Mouse (Mus musculus) heart, embryonic 12.5 days (tissue): ENCODE results near the gene Cdip1. TPM values are rescaled to one million over a fixed set of nuclear protein-coding genes. Genes with fewer than 3 reads are reported as not detected.
"Not testable (repeated sequence)": the region's sequence is repeated elsewhere in the genome, so short reads cannot be mapped to it uniquely, and the experiment has no call there.

Experiments used
- ATAC-seq: fragments of 200-750 bp; cut with Nextera tagmentation; 2 replicates; pipeline ENCODE4 v1.8.0; 2017; ENCODE audit warnings: moderate TSS enrichment, moderate library complexity; ENCODE audit not compliant: insufficient number of reproducible peaks, low FRiP score
- H3K27ac ChIP-seq: fragments of 300-500 bp; sonication (generic); 2 replicates; pipeline ENCODE4 v1.5.1; 2016; ENCODE audit warnings: mild to moderate bottlenecking, moderate library complexity; ENCODE audit not compliant: poor library complexity, severe bottlenecking
- H3K27me3 ChIP-seq: fragments of 300-500 bp; sonication (generic); replicated peaks from 2 replicates; pipeline ENCODE4 v1.6.1; 2016; ENCODE audit warnings: mild to moderate bottlenecking, moderate library complexity
- H3K36me3 ChIP-seq: fragments of 300-500 bp; sonication (generic); 2 replicates; pipeline ENCODE4 v1.6.1; 2016; ENCODE audit warnings: mild to moderate bottlenecking, moderate library complexity
- H3K4me1 ChIP-seq: fragments of 300-500 bp; sonication (generic); replicated peaks from 2 replicates; pipeline ENCODE4 v1.6.1; 2016; ENCODE audit warnings: mild to moderate bottlenecking
- H3K4me2 ChIP-seq: fragments of 300-500 bp; sonication (generic); 2 replicates; pipeline ENCODE4 v1.6.1; 2016; ENCODE audit warnings: mild to moderate bottlenecking, moderate library complexity
- H3K4me3 ChIP-seq: fragments of 300-500 bp; sonication (generic); 2 replicates; pipeline ENCODE4 v1.5.1; 2016; ENCODE audit warnings: mild to moderate bottlenecking
- H3K9ac ChIP-seq: fragments of 300-500 bp; sonication (generic); 2 replicates; pipeline ENCODE4 v1.6.1; 2016; ENCODE audit warnings: mild to moderate bottlenecking, moderate library complexity
- H3K9me3 ChIP-seq: fragments of 300-500 bp; sonication (generic); replicated peaks from 2 replicates; pipeline ENCODE4 v1.6.1; 2016; ENCODE audit warnings: mild to moderate bottlenecking, moderate library complexity
- WGBS: fragments of 180-500 bp; shearing (Covaris S2); methylation state at CpG from one replicate; pipeline ENCODE4 v1.1.7; 2016; 5-methylcytosine and 5-hydroxymethylcytosine counted together
- polyA plus RNA-seq: library from polyadenylated mRNA; unstranded; fragments of >200 nt; fragmentation: Nextera tagmentation; extraction: Ambion mirVana; gene quantifications from 2 replicates; pipeline ENCODE4 v1.2.1, GENCODE M21; 2016

Gene Cdip1
- polyA plus RNA-seq, 1 experiment from 2014 or later = 122 TPM

DNA sequence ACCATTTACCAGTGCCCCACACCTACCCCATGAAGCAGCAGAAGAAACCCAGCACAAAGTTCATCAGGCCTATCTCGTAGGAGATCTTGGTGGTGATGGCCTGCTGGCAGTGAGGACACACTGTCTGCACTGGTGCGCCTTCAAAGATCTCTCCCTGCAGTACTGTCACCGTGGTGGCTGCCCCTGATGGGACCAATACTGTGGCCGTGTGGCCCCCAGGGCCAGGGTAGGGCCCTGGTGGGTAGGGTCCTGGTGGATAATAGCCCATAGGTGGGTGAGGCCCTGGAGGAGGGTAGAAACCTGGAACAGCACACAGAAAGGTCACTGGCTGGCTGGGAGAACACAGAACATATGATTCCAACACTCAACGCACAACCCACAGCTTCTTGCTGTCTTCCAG lies 21.4 kb downstream of the Cdip1 start:
- no peak overlapping the region for H3K9ac ChIP-seq
- no peak overlapping the region for H3K4me2 ChIP-seq
- no peak overlapping the region for H3K27ac ChIP-seq
- 93% methylated on average over 5 of the region's 5 CpGs for WGBS
- peaks cover 74% of the 10 kb centered on the region for H3K36me3 ChIP-seq
- H3K4me3 ChIP-seq = no peak overlapping the region
- H3K4me1 ChIP-seq = peaks cover 22% of the 10 kb centered on the region
- no peak for ATAC-seq
- no peaks in the 10 kb centered on the region for H3K9me3 ChIP-seq
- no peaks in the 10 kb centered on the region for H3K27me3 ChIP-seq

DNA sequence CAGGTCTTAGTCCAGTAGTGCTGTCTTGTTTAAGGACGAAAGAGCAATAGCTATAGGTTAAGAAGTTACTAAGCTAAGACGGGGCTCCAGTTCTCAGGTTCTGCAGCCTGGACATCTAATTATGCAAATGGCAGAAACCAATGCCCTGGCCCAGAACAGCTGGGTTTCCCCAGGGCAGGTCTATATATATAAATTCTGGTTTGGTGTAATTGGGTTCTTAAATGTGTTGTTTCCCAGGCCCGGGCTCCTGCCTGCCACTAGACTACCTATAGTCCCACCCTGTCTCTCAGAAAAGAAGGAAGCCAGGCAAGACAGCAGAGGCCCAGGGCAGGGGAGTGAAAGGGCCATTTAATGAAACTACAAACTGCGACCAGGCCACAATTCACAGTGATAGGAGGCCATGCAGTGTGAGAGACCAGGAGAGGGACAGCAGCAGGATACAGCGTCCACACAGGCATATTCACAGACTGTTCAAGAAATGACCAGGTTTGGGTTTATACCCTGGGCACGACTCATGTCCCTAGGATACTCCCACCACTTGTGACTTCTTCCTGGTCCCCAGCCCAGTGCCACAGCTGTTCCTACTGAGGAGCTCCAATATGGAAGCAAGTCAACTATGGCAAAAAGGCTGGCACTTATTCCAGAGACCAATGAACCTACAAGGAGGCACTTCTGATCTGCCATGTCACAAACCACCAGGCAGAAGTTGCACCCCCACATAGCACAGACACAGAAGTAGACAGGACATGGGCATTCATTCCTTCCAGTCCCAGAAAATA lies 22.9 kb downstream of the Cdip1 start:
- Histone ChIP-seq H3K4me3 (no peak overlapping the region), H3K36me3 (peaks cover 75% of the 10 kb centered on the region), H3K27me3 (no peaks in the 10 kb centered on the region), H3K4me2 (no peak overlapping the region), H3K4me1 (peaks cover 15% of the 10 kb centered on the region), H3K9ac (no peak overlapping the region), H3K27ac (no peak overlapping the region), H3K9me3 (no peaks in the 10 kb centered on the region)
- ATAC-seq = no peak
- WGBS = 86% methylated on average over 6 of the region's 6 CpGs

DNA sequence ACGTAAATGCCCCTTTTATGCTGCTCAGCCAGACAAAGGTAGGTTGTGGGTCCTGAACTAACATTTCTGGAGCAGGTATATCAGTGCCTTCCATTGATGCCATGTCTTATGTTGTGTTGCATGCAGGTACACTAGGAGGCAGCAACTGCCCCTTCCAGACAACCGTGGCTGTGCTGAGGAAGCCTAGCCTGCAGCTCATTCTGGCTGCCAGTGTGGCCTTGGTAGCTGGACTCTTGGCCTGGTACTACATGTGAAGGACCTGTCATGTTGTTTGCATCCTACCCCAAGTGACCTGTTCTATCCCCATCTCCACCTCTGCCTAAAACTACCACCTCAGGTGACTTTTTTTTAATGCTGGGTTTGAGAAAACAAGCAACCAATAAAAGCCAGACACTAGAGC lies 24.2 kb downstream of the Cdip1 start:
- no peak overlapping the region for H3K4me2 ChIP-seq
- WGBS = 84% methylated on average over 2 of the region's 2 CpGs
- no peak for ATAC-seq

DNA sequence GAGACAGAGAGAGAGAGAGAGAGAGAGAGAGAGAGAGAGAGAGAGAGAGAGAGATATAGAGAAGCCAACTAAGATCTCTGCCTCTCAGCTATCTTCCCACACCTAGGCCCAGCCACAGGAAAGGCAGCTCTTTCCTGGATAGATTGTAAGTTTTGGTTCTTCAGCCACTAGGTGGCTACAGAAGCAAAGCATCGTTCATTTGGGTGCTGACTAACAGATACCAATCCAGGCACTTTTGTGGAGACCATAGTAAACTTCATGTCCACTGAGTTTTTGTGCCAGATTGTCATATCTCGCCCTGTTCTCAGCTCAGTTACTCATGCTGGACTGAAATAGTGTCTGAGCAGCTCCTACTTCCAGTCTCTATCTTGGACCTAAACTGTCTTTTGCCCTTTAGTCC lies 26.8 kb downstream of the Cdip1 start:
- Histone ChIP-seq H3K9me3 (no peaks in the 10 kb centered on the region), H3K9ac (no peak overlapping the region), H3K4me2 (no peak overlapping the region), H3K36me3 (peaks cover 46% of the 10 kb centered on the region), H3K4me3 (no peak overlapping the region), H3K27ac (no peak overlapping the region), H3K27me3 (no peaks in the 10 kb centered on the region), H3K4me1 (peaks cover 34% of the 10 kb centered on the region)
- ATAC-seq = no peak
- WGBS = 28% methylated on average over 2 of the region's 2 CpGs

More for the DNA sequence above, 24.2 kb downstream of the Cdip1 start:
- Histone ChIP-seq H3K9me3 (no peaks in the 10 kb centered on the region), H3K9ac (no peak overlapping the region), H3K4me3 (no peak overlapping the region), H3K27ac (no peak overlapping the region), H3K36me3 (peaks cover 71% of the 10 kb centered on the region), H3K27me3 (no peaks in the 10 kb centered on the region), H3K4me1 (peaks cover 21% of the 10 kb centered on the region)

DNA sequence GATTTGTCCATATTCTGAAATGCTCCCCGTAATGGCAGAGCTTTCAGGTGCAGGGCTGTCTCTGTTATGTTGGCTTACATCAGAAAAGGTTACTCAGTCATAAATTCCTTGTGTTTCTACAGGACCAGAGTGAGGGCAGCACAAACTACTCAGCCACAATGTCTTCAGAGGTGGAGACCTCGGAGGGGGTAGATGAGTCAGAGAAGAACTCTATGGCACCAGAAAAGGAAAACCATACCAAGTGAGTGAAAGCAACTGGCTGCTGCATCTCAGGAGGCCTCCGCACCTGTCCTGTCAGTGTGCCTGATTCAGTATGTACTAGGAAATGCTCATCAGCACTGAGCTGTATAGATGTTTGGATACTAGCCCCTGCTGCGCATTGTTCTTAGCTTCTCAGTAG lies 27.7 kb downstream of the Cdip1 start:
- Histone ChIP-seq H3K27ac (0 out of 2 replicates have a peak overlapping the region, but pooled peaks have one; percentile 33), H3K9ac (no peak overlapping the region), H3K36me3 (peaks cover 37% of the 10 kb centered on the region), H3K4me3 (no peak overlapping the region), H3K4me2 (no peak overlapping the region), H3K27me3 (no peaks in the 10 kb centered on the region), H3K4me1 (peaks cover 32% of the 10 kb centered on the region), H3K9me3 (no peaks in the 10 kb centered on the region)
- no peak for ATAC-seq
- WGBS = 78% methylated on average over 4 of the region's 4 CpGs

DNA sequence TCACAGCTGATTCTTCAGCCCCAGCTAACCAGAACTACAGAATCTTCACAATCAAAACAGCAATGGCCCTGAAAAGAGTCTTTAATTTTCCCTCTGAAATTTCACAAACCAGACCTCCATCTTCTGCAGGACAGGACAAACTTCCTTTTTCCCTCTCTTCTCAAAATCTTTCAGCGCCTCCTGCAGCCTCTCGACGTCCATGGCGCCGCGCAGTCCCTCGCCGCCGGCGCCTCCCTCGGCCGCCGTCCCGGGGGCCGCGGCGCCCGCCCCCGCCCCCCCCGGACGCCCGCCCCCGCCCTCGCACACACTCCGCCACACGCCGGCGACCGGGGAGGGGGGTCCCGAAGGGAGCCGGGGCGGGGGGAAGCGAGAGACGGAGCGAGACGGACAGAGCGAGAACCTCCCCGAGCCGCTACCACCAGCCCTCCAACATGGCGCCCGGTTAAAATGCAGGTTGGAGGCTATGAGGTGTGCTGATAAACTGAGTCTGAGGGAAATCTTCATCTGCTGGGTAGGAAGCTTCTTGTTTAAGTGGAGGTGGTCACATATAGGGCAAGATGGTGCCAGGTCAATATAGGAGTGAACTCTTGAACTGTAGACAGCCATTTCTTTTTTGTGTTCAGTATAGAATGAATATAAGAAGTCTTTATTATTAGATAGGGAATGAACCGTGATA lies 33.3 kb downstream of the Cdip1 start:
- Histone ChIP-seq H3K4me3 (peak overlapping the region; percentile 49), H3K9ac (peak overlapping the region; percentile 69), H3K27ac (peak overlapping the region; percentile 71), H3K4me2 (peak overlapping the region; percentile 63), H3K4me1 (peaks cover 38% of the 10 kb centered on the region)
- H3K36me3 ChIP-seq, H3K9me3 ChIP-seq, H3K27me3 ChIP-seq: not testable (repeated sequence)
- ATAC-seq = peak; percentile 75
- 3% methylated on average over 29 of the region's 42 CpGs for WGBS

DNA sequence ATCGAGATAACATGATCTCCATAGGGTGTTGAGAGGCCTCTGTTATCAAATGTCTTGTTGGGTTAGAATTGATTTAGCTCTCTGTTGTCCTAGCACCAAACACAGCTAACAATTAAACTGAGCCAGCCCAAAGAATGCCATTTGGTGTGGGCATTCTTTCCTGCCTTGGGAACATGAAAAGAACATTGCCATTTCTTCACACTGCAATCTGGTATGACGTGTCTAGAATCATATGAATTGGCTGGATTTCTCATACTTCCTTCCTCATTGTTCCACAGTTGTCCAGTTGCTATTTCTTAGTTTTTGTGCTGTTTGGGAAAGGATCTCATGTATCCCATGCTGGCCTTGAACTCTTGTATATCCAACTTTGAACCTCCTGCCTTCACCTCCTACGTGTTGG lies 36.0 kb downstream of the Cdip1 start:
- WGBS = 83% methylated on average over 3 of the region's 3 CpGs
- Histone ChIP-seq H3K4me1 (peaks cover 18% of the 10 kb centered on the region), H3K27ac (no peak overlapping the region), H3K4me3 (no peak overlapping the region), H3K36me3 (peaks cover 8% of the 10 kb centered on the region), H3K9ac (no peak overlapping the region), H3K4me2 (no peak overlapping the region), H3K27me3 (no peaks in the 10 kb centered on the region), H3K9me3 (no peaks in the 10 kb centered on the region; the same call in 1 of the 2 replicates)
- ATAC-seq = no peak

DNA sequence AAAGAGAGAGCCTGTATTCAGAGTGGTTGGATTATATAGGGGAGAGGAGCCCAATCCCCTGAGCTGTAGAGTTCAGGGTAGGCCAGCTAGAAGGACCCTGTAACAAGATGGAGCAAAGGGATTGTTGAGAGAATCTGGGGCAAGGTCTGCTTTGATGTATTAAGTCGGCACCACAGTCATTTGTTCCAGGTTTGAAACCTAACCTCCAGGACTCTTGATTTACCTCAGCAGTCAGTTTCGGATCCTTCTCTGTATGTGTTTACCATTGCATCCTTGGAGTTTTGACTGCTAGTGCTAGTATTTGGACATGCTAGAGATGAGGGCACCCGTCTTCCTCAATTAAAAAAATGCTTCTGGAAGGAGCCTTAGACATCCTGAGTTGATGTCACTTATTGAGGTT lies 37.9 kb downstream of the Cdip1 start:
- Histone ChIP-seq H3K9me3 (no peaks in the 10 kb centered on the region; the same call in 1 of the 2 replicates), H3K27ac (no peak overlapping the region), H3K27me3 (no peaks in the 10 kb centered on the region), H3K4me3 (no peak overlapping the region), H3K4me1 (peaks cover 14% of the 10 kb centered on the region), H3K36me3 (peaks cover 8% of the 10 kb centered on the region), H3K9ac (no peak overlapping the region), H3K4me2 (no peak overlapping the region)
- ATAC-seq = no peak
- WGBS = 91% methylated on average over 3 of the region's 3 CpGs

DNA sequence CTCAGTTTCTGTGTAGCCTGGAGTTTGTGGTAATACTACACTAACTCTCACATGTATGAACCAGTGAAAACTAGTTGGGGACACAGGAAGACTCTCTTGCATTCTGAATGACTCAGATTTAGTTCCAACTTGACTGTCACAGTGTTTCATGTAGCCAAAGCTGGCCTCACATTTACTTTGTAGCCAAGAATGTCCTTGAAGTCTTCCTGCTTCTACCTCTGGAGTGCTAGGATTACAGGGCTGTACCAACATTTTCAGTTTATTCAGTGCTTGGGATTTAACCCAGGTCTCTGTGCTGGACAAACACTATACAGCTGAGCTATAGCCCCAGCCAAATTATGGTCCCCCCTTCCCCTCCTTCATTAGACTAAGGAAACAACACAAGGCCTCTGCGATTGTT lies 47.9 kb downstream of the Cdip1 start:
- WGBS = 83% methylated on average over 1 of the region's 1 CpGs
- no peak overlapping the region for H3K4me3 ChIP-seq
- H3K9me3 ChIP-seq = peaks cover 2% of the 10 kb centered on the region; the same call in 1 of the 2 replicates
- H3K4me1 ChIP-seq = no peaks in the 10 kb centered on the region
- H3K9ac ChIP-seq = no peak overlapping the region
- ATAC-seq = no peak
- H3K27ac ChIP-seq = no peak overlapping the region
- peaks cover 15% of the 10 kb centered on the region for H3K36me3 ChIP-seq
- H3K27me3 ChIP-seq = no peaks in the 10 kb centered on the region
- H3K4me2 ChIP-seq = no peak overlapping the region

DNA sequence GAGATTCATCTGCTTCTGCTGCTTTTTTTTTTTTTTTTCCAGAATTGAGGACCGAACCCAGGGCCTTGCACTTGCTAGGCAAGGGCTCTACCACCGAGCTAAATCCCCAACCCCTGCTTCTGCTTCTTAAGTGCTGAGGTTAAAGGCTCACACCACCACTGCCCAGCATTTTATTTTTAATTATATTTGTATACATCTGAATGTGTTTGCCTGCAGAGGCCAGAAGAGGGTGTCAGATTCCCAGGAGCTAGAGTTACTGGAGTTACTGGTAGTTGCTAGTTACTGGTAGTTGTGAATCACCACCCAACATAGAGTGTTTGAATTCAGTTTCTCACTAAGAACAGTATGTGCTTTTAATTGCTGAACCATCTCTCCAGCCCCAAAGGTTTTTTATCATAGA lies 50.1 kb downstream of the Cdip1 start:
- H3K27ac ChIP-seq = no peak overlapping the region
- no peaks in the 10 kb centered on the region for H3K4me1 ChIP-seq
- no peak overlapping the region for H3K9ac ChIP-seq
- no peak for ATAC-seq
- no peak overlapping the region for H3K4me3 ChIP-seq
- H3K27me3 ChIP-seq = no peaks in the 10 kb centered on the region
- H3K36me3 ChIP-seq = peaks cover 15% of the 10 kb centered on the region
- 89% methylated on average over 2 of the region's 2 CpGs for WGBS
- peaks cover 2% of the 10 kb centered on the region; the same call in 1 of the 2 replicates for H3K9me3 ChIP-seq
- H3K4me2 ChIP-seq = no peak overlapping the region

DNA sequence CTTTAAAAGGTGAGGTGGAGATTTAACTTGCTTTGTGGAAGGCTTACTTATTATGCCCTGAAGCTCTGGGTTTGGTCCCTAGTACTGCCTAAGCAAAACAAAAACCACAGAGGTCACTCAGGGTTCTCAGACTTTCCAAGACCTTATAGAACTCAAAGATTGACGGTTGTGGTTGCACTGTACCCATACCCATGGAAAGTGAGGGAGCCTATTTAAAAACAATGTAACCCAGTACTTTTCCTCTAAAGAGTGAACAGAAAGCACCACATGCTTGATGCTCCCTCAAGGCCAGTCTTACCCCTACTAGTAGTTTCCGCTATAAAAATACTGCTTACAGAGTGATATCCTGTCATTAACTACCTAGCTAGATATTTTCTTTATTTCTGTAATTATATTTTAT lies 53.8 kb downstream of the Cdip1 start:
- ATAC-seq = no peak
- H3K9ac ChIP-seq = no peak overlapping the region
- H3K4me3 ChIP-seq = no peak overlapping the region
- no peaks in the 10 kb centered on the region for H3K9me3 ChIP-seq
- no peaks in the 10 kb centered on the region for H3K4me1 ChIP-seq
- no peak overlapping the region for H3K4me2 ChIP-seq
- 0 out of 2 replicates have a peak, but pooled peaks cover under 1% of the 10 kb centered on the region for H3K36me3 ChIP-seq
- H3K27ac ChIP-seq = no peak overlapping the region
- 84% methylated on average over 2 of the region's 2 CpGs for WGBS
- no peaks in the 10 kb centered on the region for H3K27me3 ChIP-seq
